Mouse (Mus musculus) spleen, postnatal 10 days (tissue): ENCODE data around the gene Pet100.

Experiments
- DNase-seq, 2 experiments: peaks; one replicate each; pipeline ENCODE4 v3.0.0; 2021 to 2022; ENCODE audit warnings: low spot score in 2 of 2

Gene Pet100

DNA sequence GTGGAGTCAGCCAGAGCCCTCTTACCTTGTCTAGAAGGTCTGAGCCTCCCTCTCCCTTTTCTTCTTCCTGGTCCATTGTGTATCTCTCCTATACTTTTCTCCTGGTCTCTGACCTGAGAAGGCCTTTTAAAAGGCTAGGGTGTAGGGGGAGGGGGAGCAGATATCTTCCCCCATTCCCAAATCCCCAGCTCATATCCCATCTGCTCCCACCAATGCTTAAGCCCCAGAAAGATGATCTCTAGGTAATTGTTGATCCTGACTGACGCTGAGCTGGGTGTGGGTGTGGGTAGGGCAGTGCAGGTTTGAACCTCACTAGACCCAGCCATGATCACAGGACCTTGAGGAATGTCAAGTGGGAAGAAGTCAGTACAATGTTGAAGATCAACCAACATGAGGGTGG lies 4.1 kb downstream of the Pet100 start, which contains the start of gene Pcp2:
Pcp2 (minus strand) TSS at position 101 of the 400 bp plus-strand sequence.
- no peak for DNase-seq

GRCm38 (mm10) chr8:3626971-3627370 lies 5.6 kb downstream of the Pet100 start:
- no peak for DNase-seq

DNA sequence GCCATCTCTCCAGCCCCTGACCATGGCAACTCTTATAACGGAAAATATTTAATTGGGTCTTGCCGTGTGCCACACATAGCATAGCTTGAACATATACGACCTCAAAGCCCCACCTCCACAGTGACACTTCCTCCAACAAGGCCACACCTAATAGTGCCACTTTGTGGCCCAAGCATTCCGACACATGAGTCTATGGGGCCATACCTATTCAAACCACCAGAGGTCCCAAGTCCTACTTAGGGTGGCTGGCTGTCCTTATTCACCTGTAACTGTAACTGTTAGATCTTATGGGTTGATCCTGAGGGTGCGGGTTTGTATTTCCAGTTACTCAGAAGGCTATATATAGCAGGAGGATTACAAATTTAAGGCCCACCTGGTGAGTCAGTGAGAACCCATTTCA lies 6.7 kb downstream of the Pet100 start:
- DNase-seq, result peak in 1 of 2 experiments; percentile 60

GRCm38 (mm10) chr8:3630647-3631477 lies 9.5 kb downstream of the Pet100 start, which contains the start of gene Stxbp2:
Stxbp2 (plus strand) TSS chr8:3630955.
- peak; percentile 68 to 89 for DNase-seq

- DNase-seq, result peak in 1 of 2 experiments; percentile 55
Measured at GRCm38 (mm10) chr8:3631478-3631875, 10.1 kb downstream of the Pet100 start.

DNA sequence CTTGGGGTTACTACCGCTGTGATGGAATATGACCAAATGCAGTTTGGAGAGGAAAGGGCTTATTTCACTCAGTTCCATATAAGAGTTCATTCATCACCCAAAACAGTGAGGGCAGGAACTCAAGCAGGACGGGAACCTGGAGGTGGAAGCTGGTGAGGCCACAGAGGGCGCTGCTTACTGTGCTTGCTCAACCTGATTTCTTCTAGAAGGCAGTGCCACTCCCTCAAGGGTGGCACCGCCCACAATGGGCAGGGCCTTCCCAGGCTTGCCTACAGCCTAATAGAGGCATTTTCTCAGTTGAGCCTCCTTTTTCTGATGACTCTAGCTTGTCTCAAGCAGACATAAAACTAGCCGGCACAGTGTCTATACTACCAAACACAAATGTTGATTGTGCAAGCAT lies 24.5 kb downstream of the Pet100 start:
- peak; percentile 24 to 78 for DNase-seq

GRCm38 (mm10) chr8:3646824-3647531 lies 25.6 kb downstream of the Pet100 start:
- no peak for DNase-seq

GRCm38 (mm10) chr8:3647561-3647960 lies 26.2 kb downstream of the Pet100 start:
- DNase-seq, result no peak

DNA sequence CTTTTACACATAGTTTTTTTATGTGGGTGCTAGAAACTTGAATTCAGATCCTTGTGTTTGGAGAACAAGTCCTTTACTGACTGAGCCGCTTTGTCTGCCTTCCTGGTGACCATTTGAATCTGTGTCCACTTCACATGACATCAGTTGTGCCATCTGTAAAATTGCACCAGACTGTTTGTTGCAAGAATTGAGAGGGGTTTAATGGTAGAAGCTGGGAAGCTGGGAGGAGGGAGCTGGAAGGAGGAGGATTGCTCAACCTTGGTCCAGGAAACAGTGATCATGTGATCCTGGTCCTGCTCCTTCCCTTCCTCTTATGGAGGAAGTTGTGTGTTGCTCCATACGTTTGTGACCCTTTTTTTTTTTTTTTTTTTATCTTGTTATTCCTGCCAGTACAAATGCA lies 26.9 kb downstream of the Pet100 start:
- DNase-seq, result no peak

GRCm38 (mm10) chr8:3648990-3649389 lies 27.6 kb downstream of the Pet100 start:
- DNase-seq, result no peak

- no peak for DNase-seq
Measured at GRCm38 (mm10) chr8:3652845-3653244, 31.5 kb downstream of the Pet100 start.

DNA sequence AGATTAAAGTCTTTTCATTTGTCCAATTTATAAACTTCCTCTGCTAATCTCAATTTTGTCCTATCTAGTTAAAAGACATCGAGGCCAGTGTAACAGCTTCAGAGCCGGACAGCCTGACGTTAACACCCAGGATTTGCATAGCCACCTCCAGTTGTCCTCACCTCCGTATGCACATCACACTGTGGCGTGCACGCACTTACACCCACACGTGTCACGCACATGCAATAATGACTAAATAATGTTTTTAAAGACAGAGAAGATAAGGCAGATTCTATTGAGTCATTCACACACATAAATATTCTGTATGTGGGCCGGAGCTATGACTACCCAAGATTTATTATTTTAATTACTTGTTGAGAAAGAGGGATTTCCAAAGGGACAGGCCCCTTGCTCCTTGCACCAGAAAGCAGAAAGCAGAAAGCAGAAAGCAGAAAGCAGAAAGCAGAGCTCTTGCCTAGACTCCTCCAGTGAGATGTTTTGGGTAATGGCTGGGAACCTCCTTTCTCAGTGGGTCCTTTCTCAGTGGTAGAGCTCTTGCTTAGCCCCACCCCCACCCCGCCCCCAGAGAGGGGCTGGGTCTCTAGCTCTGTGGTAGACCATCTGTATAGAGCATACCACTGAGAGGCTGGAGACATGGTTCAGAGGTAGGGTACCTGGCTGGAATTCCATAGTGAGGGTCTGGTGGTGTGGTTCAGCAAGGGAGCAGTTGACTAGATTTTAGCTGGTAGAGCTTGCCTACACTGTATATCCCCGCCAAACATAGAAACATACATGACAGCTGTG lies 33.6 kb downstream of the Pet100 start:
- no peak for DNase-seq

GRCm38 (mm10) chr8:3655526-3655925 lies 34.2 kb downstream of the Pet100 start, which contains the start of gene Retn:
Retn (plus strand) TSS chr8:3655770.
- no peak for DNase-seq

- DNase-seq, result no peak
Measured at GRCm38 (mm10) chr8:3656725-3657381, 35.5 kb downstream of the Pet100 start.

- DNase-seq, result no peak
Measured at GRCm38 (mm10) chr8:3660889-3661288, 39.5 kb downstream of the Pet100 start.

DNA sequence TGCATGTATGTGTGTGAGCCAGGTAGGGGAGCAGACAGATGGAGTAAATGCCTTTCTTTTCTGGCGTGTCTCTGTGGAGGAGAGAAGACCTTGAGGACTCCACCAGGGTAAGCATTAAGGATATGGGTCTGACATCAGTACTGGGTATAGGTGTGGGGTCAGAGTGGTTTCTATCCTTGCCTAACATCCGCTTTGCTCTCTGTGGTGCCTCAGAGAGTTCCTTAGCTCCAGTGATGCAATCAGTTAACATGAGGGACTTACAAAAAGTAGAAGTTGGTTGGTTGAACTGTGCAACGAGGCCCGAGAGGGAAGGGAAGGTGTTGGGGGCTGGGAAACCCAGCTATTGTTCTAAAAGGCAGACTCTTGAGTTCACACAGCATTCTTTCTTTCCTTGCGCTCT lies 43.1 kb downstream of the Pet100 start:
- DNase-seq, result no peak

DNA sequence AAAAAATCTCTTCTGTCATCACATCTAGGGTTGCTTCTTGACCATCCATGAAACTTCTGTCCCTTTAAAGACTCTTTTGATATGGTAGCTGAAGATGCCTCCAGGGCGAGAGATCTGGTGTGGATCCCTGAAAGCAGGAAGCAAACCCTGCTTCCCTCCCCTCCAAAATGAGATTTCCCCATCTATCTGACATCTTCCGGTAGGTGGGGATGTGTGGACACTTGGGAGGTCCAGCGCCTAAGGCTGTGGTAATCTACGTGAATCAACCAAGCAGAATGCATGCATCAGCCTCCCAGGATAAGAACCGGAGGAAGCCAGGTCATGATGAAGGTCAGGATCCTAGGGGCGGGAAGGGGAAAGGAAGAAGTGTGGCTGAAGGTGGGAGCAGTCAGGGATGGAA lies 44.2 kb downstream of the Pet100 start, which contains the start of gene Mcemp1:
Mcemp1 (plus strand) TSS at position 248 of the 400 bp plus-strand sequence.
- DNase-seq, result no peak

DNA sequence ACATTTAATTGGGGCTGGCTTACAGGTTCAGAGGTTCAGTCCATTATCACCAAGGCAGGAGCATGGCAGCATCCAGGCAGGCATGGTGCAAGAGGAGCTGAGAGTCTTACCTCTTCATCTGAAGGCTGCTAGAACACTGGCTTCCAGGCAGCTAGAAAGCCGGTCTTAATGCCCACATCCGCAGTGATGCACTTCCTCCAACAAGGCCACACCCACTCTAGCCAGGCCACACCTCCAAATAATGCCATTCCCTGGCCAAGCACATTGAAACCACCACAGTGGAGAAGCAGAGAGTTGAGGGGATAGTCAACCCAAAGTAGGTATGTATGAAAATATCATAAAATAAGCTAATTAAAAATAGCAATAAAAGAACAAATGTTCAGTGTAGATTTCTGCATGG lies 49.0 kb downstream of the Pet100 start:
- DNase-seq, result peak in 1 of 2 experiments; percentile 59

- DNase-seq, result peak; percentile 79 to 91
Measured at GRCm38 (mm10) chr8:3671980-3672491, 50.7 kb downstream of the Pet100 start, which contains the start of gene Fcor. Fcor (minus strand) TSS chr8:3672362.

DNA sequence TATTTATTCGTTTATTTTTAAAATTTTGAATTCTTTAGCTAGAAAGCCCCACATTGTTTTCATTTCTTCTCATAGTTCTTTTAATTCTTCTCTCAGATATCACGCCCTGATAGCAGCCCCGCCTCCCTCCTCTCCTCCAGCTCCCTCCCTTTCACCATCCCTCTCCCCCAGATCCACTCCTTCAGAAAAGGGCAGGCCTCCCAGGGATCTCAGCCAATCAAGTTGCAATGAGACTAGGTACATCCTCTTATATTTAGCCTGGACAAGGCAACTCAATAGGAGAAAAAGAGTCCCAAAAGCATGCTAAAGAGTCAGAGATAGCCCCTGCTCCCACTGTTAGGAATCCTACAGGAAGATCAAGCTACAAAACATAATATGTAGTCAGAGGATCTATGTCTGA lies 53.3 kb downstream of the Pet100 start:
- DNase-seq, result no peak
